Mouse (Mus musculus): ENCODE results near the gene Tmcc3.

Tmcc3 gene

GRCm38 (mm10) chr10:94625036-94625435 is 313.3 kb downstream of the Tmcc3 start:
- CTCF ChIA-PET, result interaction anchor here (0.7 to 1.3 kb wide), 2 partner anchors 53 to 60 kb away, joined by 3 to 4 read pairs; no protein-coding TSS in a partner anchor

- CTCF ChIA-PET, result interaction anchor here (0.6 to 1.3 kb wide), 2 partner anchors 52 to 344 kb away, joined by 4 read pairs; no protein-coding TSS in a partner anchor
These were observed 313.9 kb downstream of the Tmcc3 start for GRCm38 (mm10) chr10:94625606-94626005.

- CTCF ChIA-PET, result no interaction called here
These were observed 319.1 kb downstream of the Tmcc3 start for GRCm38 (mm10) chr10:94630771-94631280.

- CTCF ChIA-PET, result interaction anchor here (0.7 kb wide), 1 partner anchor 116 kb away, joined by 5 read pairs; no protein-coding TSS in a partner anchor
These were observed 319.9 kb downstream of the Tmcc3 start for GRCm38 (mm10) chr10:94631541-94632113.

GRCm38 (mm10) chr10:94632245-94632644 is 320.5 kb downstream of the Tmcc3 start:
- CTCF ChIA-PET, result no interaction called here

- CTCF ChIA-PET, result no interaction called here
These were observed 326.9 kb downstream of the Tmcc3 start for GRCm38 (mm10) chr10:94638599-94638998.

- CTCF ChIA-PET, result no interaction called here
These were observed 327.5 kb downstream of the Tmcc3 start for GRCm38 (mm10) chr10:94639281-94639680.

- CTCF ChIA-PET, result interaction anchor here (0.7 kb wide), 1 partner anchor 358 kb away, joined by 9 read pairs; no protein-coding TSS in a partner anchor
These were observed 328.3 kb downstream of the Tmcc3 start for GRCm38 (mm10) chr10:94640067-94640466.
